Mouse (Mus musculus): ENCODE data around the gene Erbb4.
A peak's percentile ranks its signal among the peaks of the same experiment; 100 is the strongest.

Erbb4 gene

DNA sequence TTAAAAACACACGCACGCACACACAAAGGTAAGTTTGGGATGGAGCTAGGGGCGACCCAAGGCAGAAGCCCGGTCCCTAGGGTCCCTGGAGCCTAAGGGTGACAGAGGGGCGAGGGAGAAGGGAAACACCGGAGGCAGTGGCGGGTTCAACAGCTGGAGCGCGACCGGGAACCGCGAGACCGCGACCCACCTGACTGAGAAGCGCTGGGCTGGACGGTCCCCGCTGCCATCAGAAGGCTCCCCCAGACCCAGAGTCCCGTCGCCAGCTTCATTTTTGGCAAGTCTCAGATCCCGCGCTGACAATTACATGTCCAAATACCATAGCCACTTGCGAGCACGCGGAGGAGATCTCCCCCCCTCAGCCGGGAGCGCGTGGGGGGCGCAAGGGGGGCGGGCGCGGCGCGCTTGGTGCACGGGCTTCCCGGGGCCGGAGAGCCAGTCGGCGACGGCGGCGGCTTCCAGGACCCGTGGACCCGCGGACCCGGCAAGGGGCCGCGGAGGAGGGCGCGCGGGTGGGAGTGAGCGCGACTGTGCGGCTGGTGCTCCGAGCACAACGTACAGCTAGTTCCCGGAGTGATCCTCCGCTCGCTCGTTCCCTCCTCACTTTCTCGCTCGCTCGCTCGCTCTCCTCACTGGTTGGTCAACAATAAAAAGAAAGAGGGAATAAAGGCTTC lies at the start of gene Erbb4:
Erbb4 (minus strand) TSS at position 575 of the 674 bp plus-strand sequence.
- DNase-seq, result peak; percentile 68

DNA sequence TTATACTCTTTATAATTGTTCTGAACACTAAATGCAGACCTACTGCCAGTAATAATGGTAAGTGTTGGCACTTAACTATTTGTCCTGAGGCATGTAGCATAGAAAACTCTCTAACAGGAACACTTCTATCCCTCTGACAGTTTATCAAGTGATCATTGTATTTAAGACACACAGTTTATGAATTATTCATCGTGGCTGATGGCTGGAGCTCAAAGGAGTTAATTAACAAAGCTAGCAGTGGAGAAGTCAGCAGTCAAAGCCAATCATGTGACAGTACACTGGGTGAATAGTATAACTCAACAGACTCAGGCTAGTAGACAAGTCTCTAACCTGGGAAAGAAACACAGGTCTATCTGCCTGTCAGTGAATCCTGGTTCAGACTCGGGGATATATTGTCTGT lies 49.5 kb upstream of the Erbb4 start:
- DNase-seq, result peak; percentile 13

DNA sequence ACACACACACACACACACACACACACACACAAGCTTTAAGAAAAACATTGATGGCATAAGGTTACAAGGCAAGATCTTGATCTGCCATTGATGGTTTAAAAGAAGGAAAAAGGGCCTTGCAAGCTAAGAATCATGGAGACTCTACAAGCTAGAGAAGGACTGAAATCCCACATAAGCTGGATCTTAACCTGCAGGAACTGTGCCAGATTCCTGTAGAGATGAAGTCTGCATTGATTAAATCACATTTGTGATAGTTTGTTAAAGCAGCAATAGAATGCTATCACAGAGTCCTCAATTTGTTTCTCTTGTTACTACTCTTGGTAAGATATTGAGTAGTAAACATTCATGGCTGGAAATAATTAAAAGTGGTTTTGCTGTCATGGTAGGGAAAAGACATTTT lies 33.5 kb upstream of the Erbb4 start:
- no peak for DNase-seq

DNA sequence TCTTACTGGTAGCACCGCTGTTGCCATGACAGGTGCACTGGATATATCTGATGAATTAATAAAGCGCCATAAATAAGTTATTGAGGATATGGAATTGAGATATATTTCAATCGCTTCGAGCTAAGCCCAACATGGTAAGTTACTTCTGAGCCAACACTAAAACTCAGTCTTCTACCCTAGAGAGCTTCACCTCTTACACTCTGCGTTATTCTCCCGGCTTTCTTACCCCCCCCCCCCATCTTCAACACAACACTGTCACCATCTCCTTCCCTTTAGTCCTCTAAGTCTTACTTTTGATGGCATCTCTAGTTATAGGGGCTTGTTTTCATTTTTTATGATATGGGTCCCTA lies 31.6 kb upstream of the Erbb4 start:
- DNase-seq, result no peak

DNA sequence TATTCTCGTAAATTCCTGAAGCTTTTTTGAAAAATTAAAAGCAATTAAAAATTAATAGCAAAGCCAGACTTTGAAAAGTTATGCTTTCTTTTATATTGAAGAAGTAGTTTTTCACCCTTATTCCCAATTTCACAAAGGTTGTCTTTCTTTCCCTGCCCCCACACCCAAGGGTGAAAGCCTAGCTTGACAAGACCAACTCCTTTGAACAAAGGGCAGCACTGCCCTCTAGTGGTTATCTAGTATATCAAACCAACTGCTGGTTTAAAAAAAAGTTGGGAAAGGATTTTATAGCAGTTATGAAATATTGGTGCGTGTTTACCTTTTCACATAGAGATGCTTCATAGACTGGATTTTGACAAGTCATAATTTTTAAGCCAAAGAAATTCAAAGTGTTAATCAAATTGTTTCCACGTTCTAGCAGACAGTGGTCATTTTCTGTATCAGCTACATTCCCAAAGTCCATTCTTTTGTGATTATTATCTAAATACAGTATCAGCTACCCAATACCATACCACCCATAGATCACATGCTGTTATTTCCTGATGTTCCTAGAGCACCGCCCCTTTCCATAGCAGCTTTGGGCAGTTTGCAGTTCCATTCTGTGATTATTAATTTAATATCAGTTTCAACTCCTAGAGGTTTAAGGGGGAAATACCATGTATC lies 31.1 kb upstream of the Erbb4 start:
- DNase-seq, result peak; percentile 83

DNA sequence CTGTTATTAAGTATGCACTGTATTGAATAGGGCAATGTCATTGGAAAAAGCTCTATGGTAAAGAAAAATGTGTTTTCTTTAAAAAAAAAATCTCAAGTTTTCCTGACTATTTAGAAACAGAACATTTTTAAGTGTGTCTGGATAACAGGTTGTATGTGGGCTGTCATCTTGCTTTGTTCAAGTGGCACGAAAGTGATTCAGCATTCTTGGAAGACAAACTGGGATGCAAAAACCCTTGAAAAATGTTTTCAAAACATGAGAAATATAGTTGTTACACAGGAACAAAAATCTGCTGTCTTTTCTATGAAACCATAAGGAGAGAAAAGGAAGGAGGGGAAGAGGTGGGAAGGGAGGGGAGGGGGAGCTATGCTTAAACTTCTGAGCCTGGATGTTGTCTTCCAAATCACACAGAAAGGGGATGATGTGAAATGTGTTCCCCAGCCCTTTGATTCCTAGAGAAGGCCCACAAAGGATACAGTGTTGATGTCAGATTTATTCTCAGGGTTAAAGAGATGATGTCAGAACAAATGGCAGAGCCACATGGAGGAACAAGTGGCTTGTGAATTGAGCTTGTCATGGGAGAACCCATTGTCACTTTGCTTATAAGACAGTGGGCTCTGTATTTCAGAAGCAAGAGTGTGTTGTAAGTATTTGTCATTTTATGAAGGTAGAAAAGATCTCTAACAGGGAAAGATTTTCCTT lies 16.4 kb upstream of the Erbb4 start:
- DNase-seq, result no peak

DNA sequence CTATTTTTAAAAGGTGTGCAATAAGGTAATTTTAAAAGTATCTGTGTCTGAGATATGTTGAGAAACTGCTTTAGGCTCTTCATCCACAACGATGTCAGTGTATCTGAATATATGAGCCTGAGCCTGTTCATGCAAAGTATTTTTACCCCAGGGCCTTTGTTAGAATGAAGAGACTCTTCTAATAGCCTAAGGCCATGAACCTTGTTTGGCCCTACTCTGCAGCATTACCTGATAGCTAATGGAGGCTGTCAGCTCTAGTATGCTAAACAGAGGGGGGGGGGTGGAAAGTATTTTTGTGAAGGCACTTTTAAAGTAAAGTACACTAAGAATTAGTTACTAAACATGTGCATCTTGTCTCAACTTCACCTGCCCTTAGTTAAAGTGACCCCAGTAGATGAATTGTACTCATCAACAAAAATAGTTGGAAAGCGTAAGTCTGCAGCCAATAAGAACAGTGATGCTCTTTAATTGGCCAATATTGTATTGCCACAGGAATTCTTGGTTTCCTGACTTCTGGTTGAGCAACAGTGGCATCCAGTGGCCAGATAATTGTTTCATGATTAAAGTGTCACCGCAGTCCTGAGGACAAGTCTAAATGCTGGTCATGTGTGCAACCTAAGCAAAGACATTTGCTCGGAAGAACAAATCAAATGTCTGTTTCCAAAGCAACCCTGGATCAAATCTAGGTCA lies 10.5 kb upstream of the Erbb4 start:
- DNase-seq, result peak; percentile 44

DNA sequence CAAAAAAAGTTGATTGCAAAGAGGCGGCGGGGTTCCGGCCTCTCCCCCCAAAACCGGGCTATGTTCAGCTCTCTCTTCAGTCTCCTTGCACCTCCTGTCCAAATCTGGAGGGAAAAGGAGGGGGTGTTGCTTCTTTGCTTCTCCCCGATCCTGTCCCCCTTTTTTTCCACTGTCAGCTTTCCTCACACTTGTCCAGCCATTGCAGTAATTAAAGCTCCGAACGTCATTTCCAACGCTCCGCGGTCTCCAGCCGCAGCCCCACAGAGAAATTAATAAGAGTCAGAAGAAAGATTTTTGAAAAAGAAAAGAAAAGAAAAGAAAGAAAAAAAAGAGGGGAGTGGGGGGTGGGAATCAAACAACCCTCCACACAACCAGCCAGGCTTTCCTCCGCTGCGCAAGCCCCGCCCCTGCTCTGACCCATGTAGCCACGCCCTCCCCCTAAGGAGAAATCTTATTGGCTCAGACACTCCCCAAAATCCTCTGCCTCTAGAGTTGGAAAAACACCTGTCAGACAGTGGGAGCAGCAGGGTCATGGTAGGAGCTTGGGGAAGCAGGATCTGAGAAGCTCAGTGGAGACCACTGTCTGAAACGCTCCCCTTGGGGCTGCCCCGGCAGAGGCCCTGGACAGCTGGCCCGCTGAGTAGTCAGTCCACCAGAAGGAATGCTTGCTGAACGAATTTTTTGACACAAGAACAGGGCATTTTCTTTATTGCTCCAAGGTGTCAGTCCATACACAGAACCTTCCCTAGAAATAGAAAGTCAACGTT lies 483 bp upstream of the Erbb4 start:
- peak; percentile 73 for DNase-seq

DNA sequence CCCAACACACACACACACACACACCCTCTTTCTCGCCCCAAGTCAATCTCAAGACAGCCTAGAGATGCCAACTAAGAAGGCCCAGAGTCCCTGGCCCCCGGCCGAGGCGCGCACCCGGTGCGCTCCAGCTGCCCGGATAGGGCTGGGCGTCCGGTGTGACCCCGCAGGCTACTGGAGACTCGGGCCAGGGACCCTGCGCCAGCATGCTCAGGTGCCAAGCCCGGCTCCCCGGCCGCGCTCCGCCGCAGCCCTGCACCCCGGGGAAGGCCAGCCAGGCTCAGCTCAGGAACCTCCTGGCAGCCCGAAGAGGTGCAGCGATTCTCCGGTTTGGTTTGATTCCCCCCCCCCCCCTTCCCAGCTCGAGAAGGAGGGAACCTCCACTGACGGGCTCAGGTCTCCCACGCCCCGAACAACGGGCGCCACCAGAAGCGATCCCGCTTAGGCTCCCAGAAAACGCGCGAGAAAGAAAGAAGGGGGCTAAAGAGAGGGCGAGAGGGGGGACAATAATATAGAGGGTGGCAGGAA lies 860 bp downstream of the Erbb4 start:
- DNase-seq, result peak; percentile 68

DNA sequence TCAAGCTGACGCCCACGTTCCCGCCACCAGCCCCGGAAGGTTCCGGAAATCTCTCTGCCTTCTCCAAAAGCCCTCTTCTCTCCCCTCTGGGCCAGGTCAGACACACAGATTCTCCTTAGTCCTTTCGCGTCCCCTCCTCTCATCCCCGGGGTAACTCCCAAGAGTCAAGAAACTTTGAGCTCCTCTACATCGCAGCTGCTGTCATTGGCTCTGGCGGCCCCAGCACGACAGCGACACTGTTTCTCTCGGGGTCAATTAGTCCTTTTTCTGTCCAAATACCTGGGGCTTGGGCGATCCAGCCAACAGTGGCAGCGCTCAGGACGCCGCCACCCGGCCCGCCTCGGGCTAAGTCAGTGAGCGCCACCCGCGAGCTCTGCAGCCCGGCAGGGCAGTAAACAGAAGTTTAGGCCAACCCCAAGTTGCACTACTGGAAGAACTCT lies 1.5 kb downstream of the Erbb4 start:
- peak; percentile 59 for DNase-seq

DNA sequence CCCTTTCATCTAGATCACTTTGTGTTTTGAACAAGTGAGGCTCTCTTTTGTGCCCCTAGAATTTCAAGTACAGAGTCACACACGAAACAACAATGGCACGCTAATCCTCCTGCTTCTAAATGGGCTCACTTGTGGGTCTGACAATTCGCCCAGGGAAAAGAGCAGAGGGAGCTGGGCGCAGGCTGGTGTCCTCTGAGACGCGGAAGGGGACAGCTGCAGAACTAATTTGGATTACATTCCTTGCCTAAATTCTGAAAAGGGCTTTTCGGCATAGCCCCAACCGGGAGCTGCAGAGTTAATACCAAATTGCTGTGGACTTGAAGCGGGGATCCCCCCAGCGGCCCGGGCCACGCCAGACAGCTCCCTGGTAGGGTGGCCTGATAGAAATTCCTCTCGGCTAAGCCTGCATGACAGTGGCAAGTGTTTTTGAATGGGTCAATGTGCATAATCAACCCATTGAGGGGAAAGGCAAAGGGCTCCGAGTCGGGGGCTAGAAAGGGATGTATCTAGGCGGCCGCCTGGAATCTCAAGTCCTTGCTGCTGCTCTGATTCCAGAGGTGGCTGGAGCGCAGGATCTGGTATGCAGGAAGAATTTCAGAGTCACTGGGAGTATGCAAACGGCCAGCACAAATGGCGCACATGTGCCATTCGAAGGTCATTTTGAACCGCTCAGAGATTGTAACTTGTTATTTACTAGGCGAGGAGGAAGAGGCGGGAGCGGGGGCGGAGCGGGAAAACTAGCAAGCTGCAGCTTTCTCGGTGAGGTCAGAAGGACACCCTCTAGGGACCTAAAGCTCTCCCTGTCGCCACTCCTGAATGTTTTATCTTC lies 2.2 kb downstream of the Erbb4 start:
- peak; percentile 66 for DNase-seq

DNA sequence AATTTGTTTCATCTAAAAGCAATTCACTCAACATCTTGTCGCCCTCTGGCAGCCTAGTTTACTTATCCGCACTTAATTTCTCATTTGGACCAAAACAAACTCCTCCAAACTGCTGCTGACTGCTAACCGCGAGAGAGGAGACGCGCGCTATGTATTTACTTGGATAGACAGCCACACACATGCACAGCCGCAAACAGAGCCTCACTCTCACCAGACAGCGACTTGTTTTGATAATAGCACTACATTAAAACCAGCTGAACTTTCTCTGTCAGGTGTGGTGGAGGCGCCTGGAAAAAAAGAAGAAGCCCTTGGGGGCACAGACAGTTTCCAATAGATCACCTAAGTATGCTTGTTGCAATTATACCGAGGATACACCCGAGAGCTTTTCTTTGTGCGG lies 2.8 kb downstream of the Erbb4 start:
- DNase-seq, result peak; percentile 48

DNA sequence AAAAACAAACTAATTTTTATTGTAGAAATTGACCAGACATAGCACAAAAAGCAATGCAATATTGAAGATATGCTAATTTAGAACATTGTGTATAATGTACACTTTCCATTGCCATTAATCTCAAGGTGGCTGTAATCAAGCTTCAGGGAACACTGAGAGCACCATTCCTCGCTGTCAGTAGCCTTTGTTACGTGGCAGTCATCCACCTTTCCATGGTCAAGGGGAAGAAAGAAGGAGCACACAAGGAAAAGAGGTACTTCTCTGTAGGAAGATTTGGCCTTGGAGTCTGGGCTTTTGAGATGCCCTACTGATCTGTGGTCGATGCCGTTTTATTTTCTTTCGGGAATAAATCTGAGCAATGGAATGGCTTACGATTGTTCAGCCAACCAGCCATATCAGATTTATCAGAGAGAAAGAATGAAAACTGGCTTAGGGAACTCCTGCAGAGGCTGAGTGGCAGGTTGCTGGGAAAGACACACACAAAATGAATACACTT lies 4.6 kb downstream of the Erbb4 start:
- DNase-seq, result no peak

DNA sequence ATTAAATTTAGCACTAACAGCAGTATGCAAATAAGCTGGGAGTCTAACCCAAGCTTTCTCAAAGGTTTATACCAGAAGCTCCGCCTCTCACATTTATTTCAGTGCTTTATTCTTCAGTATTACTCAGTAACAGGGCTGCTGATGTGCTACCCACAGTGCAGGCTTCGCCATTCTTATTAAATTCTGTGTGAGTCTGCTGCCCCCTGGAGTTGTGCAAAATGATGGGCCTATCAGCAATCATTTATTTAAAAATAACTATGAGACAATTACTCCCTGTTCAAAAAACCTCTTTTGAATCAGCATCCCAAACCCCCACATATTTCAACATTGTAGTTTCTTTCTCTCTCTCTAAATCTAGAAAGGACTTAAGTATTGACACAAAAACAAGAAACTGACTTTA lies 6.2 kb downstream of the Erbb4 start:
- DNase-seq, result no peak

DNA sequence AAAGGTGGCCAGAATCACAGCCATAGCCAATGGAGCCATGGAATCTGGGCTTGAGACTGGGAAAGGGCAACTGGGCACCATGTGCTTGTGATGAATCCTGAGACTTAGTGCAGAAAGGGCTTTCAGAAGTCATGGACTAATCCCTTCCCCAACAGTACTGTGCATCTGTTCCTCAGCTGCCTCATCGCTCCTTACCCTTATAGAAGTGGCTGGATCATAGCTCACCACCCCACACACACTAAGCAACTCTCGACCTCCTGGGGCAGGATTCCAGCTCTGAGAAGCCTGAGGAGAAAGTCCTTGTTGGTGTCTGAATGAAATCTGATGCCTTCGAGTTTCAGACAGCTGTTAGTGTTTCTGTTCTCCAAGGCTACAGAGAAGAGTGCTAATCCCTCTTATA lies 14.8 kb downstream of the Erbb4 start:
- no peak for DNase-seq

DNA sequence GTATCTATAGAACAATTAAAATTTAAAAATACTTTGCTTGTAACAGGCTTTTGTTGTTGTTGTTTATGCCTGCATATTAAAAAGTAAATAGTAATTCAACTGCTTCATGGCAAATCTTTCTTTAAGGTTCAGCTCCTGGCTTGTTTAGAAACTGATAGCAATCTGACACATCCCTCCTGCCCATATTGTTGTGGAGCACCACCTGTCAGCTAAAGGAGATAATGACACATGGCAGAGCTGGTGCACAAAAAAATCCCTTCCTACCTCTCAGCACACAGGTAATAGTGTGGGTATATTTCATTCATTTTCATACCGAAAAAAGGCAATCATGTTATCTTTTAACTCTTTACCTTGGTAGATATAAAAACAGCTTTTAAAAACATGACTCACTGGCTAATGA lies 18.5 kb downstream of the Erbb4 start:
- no peak for DNase-seq

DNA sequence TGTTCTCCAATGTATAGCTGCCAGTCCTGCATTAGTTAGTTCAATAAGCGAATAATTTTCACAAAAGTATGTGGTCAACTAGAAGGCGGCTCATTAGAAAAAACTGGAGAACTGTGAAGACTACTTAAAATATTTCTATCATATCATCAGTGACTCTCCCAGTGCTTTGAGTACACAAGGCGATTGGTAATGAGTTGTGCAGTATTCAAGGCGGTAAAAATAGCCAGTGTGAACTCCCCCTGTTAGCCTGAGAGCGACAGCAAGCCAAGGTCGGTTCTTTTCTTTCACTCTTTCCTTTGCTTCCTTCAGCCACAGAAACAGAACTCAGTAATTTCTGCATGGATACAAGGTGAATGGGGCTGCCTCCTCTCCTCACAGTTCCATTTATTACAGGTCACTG lies 22.1 kb downstream of the Erbb4 start:
- DNase-seq, result no peak

DNA sequence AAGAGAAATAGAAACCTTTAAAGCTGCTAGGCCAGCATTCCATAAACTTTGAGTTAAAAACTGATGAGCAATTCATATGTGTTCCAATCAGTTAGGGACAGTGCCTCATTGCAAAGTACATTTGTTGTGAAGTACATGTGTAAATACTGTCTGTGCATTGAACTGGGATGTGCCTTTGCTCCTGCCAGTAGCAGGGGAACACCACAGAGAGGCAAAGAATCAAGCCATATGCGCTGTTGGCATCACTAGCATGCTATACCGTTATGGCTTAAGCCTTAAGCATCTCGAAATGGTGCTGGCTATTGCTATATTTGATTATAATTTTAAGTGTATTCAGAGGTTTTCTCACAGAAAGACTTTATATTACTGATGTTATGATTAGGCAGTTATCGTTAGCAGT lies 58.9 kb downstream of the Erbb4 start:
- no peak for DNase-seq

DNA sequence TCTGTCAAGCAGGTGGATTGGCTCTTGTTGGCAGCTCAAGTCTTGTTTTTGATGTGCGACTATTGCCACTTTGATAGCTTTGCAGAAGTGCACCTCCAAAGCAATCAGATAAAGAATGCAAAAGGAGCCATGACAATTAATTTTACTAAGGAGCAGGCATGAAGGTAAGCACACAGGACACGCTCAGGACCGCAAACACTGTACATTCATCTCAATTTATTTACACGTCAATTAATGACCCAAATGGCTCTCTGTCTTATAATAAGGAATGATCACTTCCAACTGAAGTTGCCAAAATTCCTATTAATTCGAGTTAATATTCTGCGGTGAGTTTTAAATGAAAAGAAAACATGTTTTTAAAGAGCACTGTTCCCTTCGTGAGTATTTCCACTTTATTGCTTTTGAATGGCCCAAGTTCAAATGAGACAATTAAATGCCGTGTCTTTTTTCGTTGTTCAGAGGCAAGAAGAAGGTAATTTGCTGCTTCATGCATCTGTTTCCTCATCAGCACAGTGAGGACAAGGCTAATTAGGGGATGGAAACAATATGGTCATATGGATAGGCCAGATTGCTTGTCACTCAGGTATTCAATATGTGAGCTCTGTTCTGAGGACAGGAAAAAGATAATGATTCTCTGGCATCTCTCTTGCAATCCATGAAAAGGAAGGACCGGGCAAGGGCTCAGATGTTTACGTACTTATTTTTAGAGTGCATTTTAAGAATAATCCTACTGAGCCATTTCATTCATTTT lies 61.5 kb downstream of the Erbb4 start:
- no peak for DNase-seq

DNA sequence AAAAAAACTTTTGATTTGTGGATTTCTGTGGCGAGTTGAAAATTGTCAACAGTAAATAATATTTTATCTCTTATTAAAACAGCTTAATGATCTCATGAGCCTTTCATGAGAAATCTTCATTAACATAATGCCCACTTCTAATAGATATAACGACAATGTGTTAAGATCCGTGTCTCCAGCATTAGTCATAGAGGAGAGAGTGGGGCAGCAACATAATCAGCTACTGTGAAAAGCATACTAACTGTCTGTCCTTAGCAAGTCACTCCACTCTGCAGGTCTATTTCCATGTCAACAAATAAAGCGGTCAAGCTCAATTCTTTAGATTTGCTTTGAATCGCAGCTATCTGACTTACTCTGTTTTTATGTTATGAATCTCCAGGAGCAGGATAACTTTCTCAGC lies 80.0 kb downstream of the Erbb4 start:
- DNase-seq, result peak; percentile 12

DNA sequence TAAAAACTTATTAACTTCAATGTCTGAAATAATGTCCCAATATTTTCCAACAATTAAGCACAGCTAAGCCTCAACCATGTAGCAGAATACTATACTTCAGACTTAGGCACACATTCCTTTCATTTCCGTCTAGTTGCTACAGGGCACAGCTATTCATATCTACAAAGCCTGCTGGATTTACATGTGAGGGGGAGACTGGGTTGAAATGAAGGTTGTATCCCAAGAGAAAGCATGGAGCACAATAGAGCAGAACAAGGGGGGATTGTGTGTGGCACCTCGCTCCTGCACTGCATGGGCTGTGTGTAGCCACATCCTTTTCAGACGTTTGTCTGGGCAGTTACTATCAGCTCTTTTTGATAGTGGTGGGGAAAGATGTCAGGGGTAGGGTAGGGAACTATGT lies 83.0 kb downstream of the Erbb4 start:
- DNase-seq, result peak; percentile 33
